Mouse (Mus musculus): Measurements from ENCODE around the gene Gm40460. TPM values are rescaled to one million over a fixed set of nuclear protein-coding genes. Genes with fewer than 3 reads are reported as not detected.

Gene Gm40460
- not detected in 2 replicates for polyA plus RNA-seq (2012; rRNA removed)

GRCm38 (mm10) chr7:142240978-142241377, at the start of gene Gm40460:
TSS of gene Gm40460 (minus strand) at chr7:142241078.

GRCm38 (mm10) chr7:142274263-142274662, 33.4 kb upstream of the Gm40460 start, which contains the start of gene Gm4559:
TSS of gene Gm4559 (minus strand) at chr7:142274363.

GRCm38 (mm10) chr7:142258254-142258653, 17.4 kb upstream of the Gm40460 start, which contains the start of gene Gm2431:
TSS of gene Gm2431 (minus strand) at chr7:142258354.

GRCm38 (mm10) chr7:142229871-142230270, 11.0 kb downstream of the Gm40460 start, which contains the start of gene Krtap5-5:
TSS of gene Krtap5-5 (minus strand) at chr7:142229971.

GRCm38 (mm10) chr7:142211559-142211958, 29.3 kb downstream of the Gm40460 start, which contains the start of gene Gm7579:
TSS of gene Gm7579 (plus strand) at chr7:142211859.

GRCm38 (mm10) chr7:142201064-142201463, 39.8 kb downstream of the Gm40460 start, which contains the start of gene Krtap5-3:
TSS of gene Krtap5-3 (plus strand) at chr7:142201364.

Other genes starting within 250 kb of the Gm40460 start
- gene Mob2, start 180.0 kb downstream of the Gm40460 start, polyA plus RNA-seq (2012; rRNA removed) = 39.0 and 41.2 TPM in 2 replicates
- gene Dusp8, start 145.2 kb downstream of the Gm40460 start, polyA plus RNA-seq (2012; rRNA removed) = 88.4 and 113 TPM in 2 replicates
- not detected in 2 replicates for gene Gm45618, start 120.3 kb downstream of the Gm40460 start, polyA plus RNA-seq (2012; rRNA removed)
- gene Gm39115, start 105.0 kb downstream of the Gm40460 start, polyA plus RNA-seq (2012; rRNA removed) = not detected in 2 replicates
- gene Gm45337, start 96.5 kb downstream of the Gm40460 start, polyA plus RNA-seq (2012; rRNA removed) = not detected in 2 replicates
- not detected in 2 replicates for gene Gm29735, start 84.0 kb downstream of the Gm40460 start, polyA plus RNA-seq (2012; rRNA removed)
- gene Gm4553, start 75.3 kb downstream of the Gm40460 start, polyA plus RNA-seq (2012; rRNA removed) = not detected in 2 replicates
- not detected in 2 replicates for gene Krtap5-2, start 65.1 kb downstream of the Gm40460 start, polyA plus RNA-seq (2012; rRNA removed)
- not detected in 2 replicates for gene Gm10153, start 50.7 kb downstream of the Gm40460 start, polyA plus RNA-seq (2012; rRNA removed)
- not detected in 2 replicates for gene Krtap5-3, start 39.7 kb downstream of the Gm40460 start, polyA plus RNA-seq (2012; rRNA removed)
- gene Gm7579, start 29.2 kb downstream of the Gm40460 start, polyA plus RNA-seq (2012; rRNA removed) = 0.13 TPM in 1 of 2 replicates, not detected in the other
- not detected in 2 replicates for gene Krtap5-5, start 11.1 kb downstream of the Gm40460 start, polyA plus RNA-seq (2012; rRNA removed)
- gene Gm2431, start 17.3 kb upstream of the Gm40460 start, polyA plus RNA-seq (2012; rRNA removed) = not detected in 2 replicates
- not detected in 2 replicates for gene Gm4559, start 33.3 kb upstream of the Gm40460 start, polyA plus RNA-seq (2012; rRNA removed)
- gene Krtap5-1, start 56.0 kb upstream of the Gm40460 start, polyA plus RNA-seq (2012; rRNA removed) = not detected in 2 replicates
- not detected in 2 replicates for gene Krtap5-4, start 62.5 kb upstream of the Gm40460 start, polyA plus RNA-seq (2012; rRNA removed)
- 6.9 and 7.4 TPM in 2 replicates for gene Ifitm10, start 132.7 kb upstream of the Gm40460 start, polyA plus RNA-seq (2012; rRNA removed)
- 0.28 and 0.48 TPM in 2 replicates for gene Gm49369, start 141.6 kb upstream of the Gm40460 start, polyA plus RNA-seq (2012; rRNA removed)
- gene Ctsd, start 147.0 kb upstream of the Gm40460 start, polyA plus RNA-seq (2012; rRNA removed) = 186 and 196 TPM in 2 replicates
- 0.11 and 3.3 TPM in 2 replicates for gene Syt8, start 193.8 kb upstream of the Gm40460 start, polyA plus RNA-seq (2012; rRNA removed)
- 1.3 and 75.5 TPM in 2 replicates for gene Tnni2, start 200.7 kb upstream of the Gm40460 start, polyA plus RNA-seq (2012; rRNA removed)
- gene Lsp1, start 219.7 kb upstream of the Gm40460 start, polyA plus RNA-seq (2012; rRNA removed) = 7.4 and 8.8 TPM in 2 replicates